Mouse (Mus musculus) monocyte, adult 5-6 weeks (primary cell): ENCODE measurements around the gene Dbn1. TPM values are rescaled to one million over a fixed set of nuclear protein-coding genes. Genes with fewer than 3 reads are reported as not detected.
A peak's percentile ranks its signal among the peaks of the same experiment; 100 is the strongest.

ENCODE experiments used
- ATAC-seq: fragments of 153-309, 156-312 bp; replicated peaks from 2 replicates; pipeline ENCODE4 v1.8.0; 2017; ENCODE audit warnings: mild to moderate bottlenecking; ENCODE audit not compliant: low TSS enrichment, insufficient number of reproducible peaks, severe bottlenecking, poor library complexity, low FRiP score
- total RNA-seq: library from RNA; stranded (forward); fragments of 200-1000, 200-491, 200-594 nt; gene quantifications from 3 replicates; pipeline ENCODE4 v1.2.3, GENCODE M21; 2017

Dbn1 gene
- total RNA-seq = 0.58 TPM in 1 of 3 replicates, not detected in the others

GRCm38 (mm10) chr13:55487578-55488498 lies at the start of gene Dbn1:
TSS of gene Dbn1 (minus strand) at chr13:55488111.
- ATAC-seq = no peak

- peak; percentile 94 for ATAC-seq
Observed at GRCm38 (mm10) chr13:55536194-55537175, 48.6 kb upstream of the Dbn1 start, which contains the start of gene Ddx41. TSS of gene Ddx41 (minus strand) at chr13:55536658.

GRCm38 (mm10) chr13:55535796-55536193 lies 47.9 kb upstream of the Dbn1 start:
- ATAC-seq = no peak

GRCm38 (mm10) chr13:55535191-55535590 lies 47.3 kb upstream of the Dbn1 start:
- no peak for ATAC-seq

GRCm38 (mm10) chr13:55529198-55529915 lies 41.4 kb upstream of the Dbn1 start, which contains the start of gene Dok3:
TSS of gene Dok3 (minus strand) at chr13:55529296.
- ATAC-seq = no peak

- peak; percentile 69 for ATAC-seq
Observed at GRCm38 (mm10) chr13:55527834-55528772, 40.2 kb upstream of the Dbn1 start.

GRCm38 (mm10) chr13:55527212-55527611 lies 39.3 kb upstream of the Dbn1 start:
- no peak for ATAC-seq

- ATAC-seq = no peak
Observed at GRCm38 (mm10) chr13:55525733-55526553, 38.0 kb upstream of the Dbn1 start.

- ATAC-seq = no peak
Observed at GRCm38 (mm10) chr13:55523951-55524600, 36.2 kb upstream of the Dbn1 start.

- ATAC-seq = no peak
Observed at GRCm38 (mm10) chr13:55523278-55523677, 35.4 kb upstream of the Dbn1 start.

GRCm38 (mm10) chr13:55522730-55523129 lies 34.8 kb upstream of the Dbn1 start:
- no peak for ATAC-seq

- ATAC-seq = peak; percentile 32
Observed at GRCm38 (mm10) chr13:55519606-55520005, 31.7 kb upstream of the Dbn1 start.

GRCm38 (mm10) chr13:55516955-55517354 lies 29.0 kb upstream of the Dbn1 start:
- ATAC-seq = peak; percentile 64

- ATAC-seq = no peak
Observed at GRCm38 (mm10) chr13:55513828-55514227, 25.9 kb upstream of the Dbn1 start.

GRCm38 (mm10) chr13:55513111-55513748 lies 25.3 kb upstream of the Dbn1 start, which contains the start of gene Pdlim7:
TSS of gene Pdlim7 (minus strand) at chr13:55513676.
- peak; percentile 56 for ATAC-seq
